Mouse (Mus musculus): ENCODE measurements at regions not wholly inside any gene's neighbourhood (a gene's known extent, or its start where the extent isn't known, plus 50 kb on each side); places are given as distances from the start of the nearest gene placed in this dataset.
"Not testable (repeated sequence)": the region's sequence is repeated elsewhere in the genome, so short reads cannot be mapped to it uniquely, and the experiment has no call there.

DNA sequence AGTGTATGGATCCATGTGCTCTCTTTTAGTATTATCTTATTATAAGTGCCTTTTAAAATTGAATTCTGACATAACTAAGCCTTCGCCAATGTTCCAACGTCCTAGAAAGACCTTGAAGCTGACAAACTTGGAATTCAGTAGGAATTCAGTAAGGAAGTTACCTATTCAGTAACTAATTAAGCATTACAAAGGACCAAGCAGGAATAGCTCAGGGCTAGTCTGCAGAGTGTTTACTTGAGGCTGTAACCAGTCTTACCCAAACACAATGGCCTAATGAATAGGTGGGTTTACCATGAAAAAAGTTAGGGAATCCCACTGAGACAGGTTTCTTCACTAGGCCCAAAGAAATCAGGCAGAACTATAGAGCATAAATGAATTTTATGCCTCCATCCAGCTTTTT, 92.6 kb upstream of the Slc22a30 start:
- TF ChIP-seq CTCF (IDR thresholded peaks at IDR 0.05; ENCODE audit: control insufficient read depth, insufficient read depth, insufficient read length); FOSL1 (IDR thresholded peaks at IDR 0.05; ENCODE audit: insufficient read depth, low read length, poor library complexity, severe bottlenecking); CEBPB (IDR thresholded peaks at IDR 0.05; ENCODE audit: low read depth); USF1 (IDR thresholded peaks at IDR 0.05; ENCODE audit: low read depth); MYOG (IDR thresholded peaks at IDR 0.05; ENCODE audit: control insufficient read depth, extremely low read depth, insufficient read length); MYOD1 (IDR thresholded peaks at IDR 0.05; ENCODE audit: control insufficient read depth, insufficient read length, low read depth); MAX (IDR thresholded peaks at IDR 0.05): not testable (repeated sequence)

Data from C2C12 (cell line).